Mouse (Mus musculus): Measurements from ENCODE around the gene Gabrg3. TPM values are rescaled to one million over a fixed set of nuclear protein-coding genes. Genes with fewer than 3 reads are reported as not detected.

Gene Gabrg3
- polyA plus RNA-seq, 1 experiment from 2014 or later = 1.2 TPM

DNA sequence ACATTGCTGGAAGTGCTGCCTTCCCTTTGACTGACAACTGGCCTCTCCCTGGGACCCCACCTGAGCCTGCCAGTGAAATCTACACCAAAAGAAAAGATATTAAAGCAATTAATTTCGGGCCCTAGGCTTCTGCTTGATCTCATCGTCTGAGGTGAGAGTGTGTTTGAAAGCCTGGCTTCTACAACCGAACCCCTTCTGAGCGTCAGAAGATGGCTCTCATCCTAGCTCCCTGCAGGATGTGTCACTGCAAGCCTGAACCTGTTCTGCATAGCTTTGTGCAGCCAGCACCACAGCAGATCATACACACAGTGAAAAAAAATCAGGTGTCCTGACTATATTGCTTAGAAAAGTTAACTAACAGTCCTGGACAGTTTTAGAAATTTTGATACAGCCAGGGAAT lies 618.8 kb downstream of the Gabrg3 start:
- ATAC-seq (ENCODE audit: insufficient read depth, low FRiP score, low TSS enrichment) (no peak), DNase-seq (ENCODE audit: low spot score) (no peak)
- H3K36me3 ChIP-seq (ENCODE audit: control insufficient read depth, insufficient read depth, low read length) = no peaks in the 10 kb centered on the region
- H3K4me1 ChIP-seq (ENCODE audit: control insufficient read depth, insufficient read depth, low read length) = no peaks in the 10 kb centered on the region
- no peak overlapping the region for H3K9ac ChIP-seq (ENCODE audit: low read length)
- no peaks in the 10 kb centered on the region for H3K9me3 ChIP-seq (ENCODE audit: control insufficient read depth, low read length)
- no peaks in the 10 kb centered on the region for H3K27me3 ChIP-seq (ENCODE audit: control insufficient read depth, insufficient read depth, low read length)
- H3K4me2 ChIP-seq (ENCODE audit: low read depth) = no peak overlapping the region
- no peak overlapping the region for H3K4me3 ChIP-seq (ENCODE audit: low read depth, low read length)
- WGBS = 82% methylated on average over 4 of the region's 4 CpGs
- no peak overlapping the region for H3K27ac ChIP-seq (ENCODE audit: low read depth, low read length)

DNA sequence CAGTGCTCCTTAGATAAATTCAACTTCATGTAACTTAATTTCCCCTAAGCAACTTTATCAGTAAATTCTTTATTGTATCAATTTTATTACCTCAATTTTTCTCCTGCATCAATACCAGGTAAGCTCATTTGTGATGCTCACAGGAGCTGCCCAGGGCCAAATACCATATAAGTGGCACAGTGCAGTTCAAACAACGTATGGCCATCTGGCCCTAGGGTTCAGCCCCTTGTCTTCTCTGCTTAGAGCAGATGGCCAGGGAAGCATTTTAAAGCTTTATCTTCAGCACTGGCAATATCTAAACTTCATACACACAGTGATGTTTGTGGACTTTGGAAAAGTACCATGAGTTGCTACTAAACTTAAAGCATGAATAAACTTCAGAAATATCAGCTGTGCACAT lies 619.2 kb downstream of the Gabrg3 start:
- no peak overlapping the region for H3K4me3 ChIP-seq (ENCODE audit: low read depth, low read length)
- no peak for ATAC-seq (ENCODE audit: insufficient read depth, low FRiP score, low TSS enrichment)

GRCm38 (mm10) chr7:56765612-56766445 lies 621.2 kb downstream of the Gabrg3 start:
- H3K4me2 ChIP-seq (ENCODE audit: low read depth) = no peak overlapping the region
- no peak for ATAC-seq (ENCODE audit: insufficient read depth, low FRiP score, low TSS enrichment)
- H3K9me3 ChIP-seq (ENCODE audit: control insufficient read depth, low read length) = no peaks in the 10 kb centered on the region
- no peak overlapping the region for H3K27ac ChIP-seq (ENCODE audit: low read depth, low read length)
- WGBS = 83% methylated on average over 10 of the region's 10 CpGs
- no peak for DNase-seq (ENCODE audit: low spot score)
- no peaks in the 10 kb centered on the region for H3K4me1 ChIP-seq (ENCODE audit: control insufficient read depth, insufficient read depth, low read length)
- H3K4me3 ChIP-seq (ENCODE audit: low read depth, low read length) = no peak overlapping the region
- H3K9ac ChIP-seq (ENCODE audit: low read length) = no peak overlapping the region
- no peaks in the 10 kb centered on the region for H3K36me3 ChIP-seq (ENCODE audit: control insufficient read depth, insufficient read depth, low read length)
- H3K27me3 ChIP-seq (ENCODE audit: control insufficient read depth, insufficient read depth, low read length) = no peaks in the 10 kb centered on the region

More for the DNA sequence above, 619.2 kb downstream of the Gabrg3 start:
- no peaks in the 10 kb centered on the region for H3K9me3 ChIP-seq (ENCODE audit: control insufficient read depth, low read length)
- no peak overlapping the region for H3K4me2 ChIP-seq (ENCODE audit: low read depth)
- WGBS = 84% methylated on average over 1 of the region's 1 CpGs
- no peaks in the 10 kb centered on the region for H3K4me1 ChIP-seq (ENCODE audit: control insufficient read depth, insufficient read depth, low read length)
- no peaks in the 10 kb centered on the region for H3K36me3 ChIP-seq (ENCODE audit: control insufficient read depth, insufficient read depth, low read length)
- no peak for DNase-seq (ENCODE audit: low spot score)
- no peak overlapping the region for H3K9ac ChIP-seq (ENCODE audit: low read length)
- no peak overlapping the region for H3K27ac ChIP-seq (ENCODE audit: low read depth, low read length)
- H3K27me3 ChIP-seq (ENCODE audit: control insufficient read depth, insufficient read depth, low read length) = no peaks in the 10 kb centered on the region

GRCm38 (mm10) chr7:56729225-56729624 lies 657.8 kb downstream of the Gabrg3 start:
- Histone ChIP-seq H3K36me3 (ENCODE audit: control insufficient read depth, insufficient read depth, low read length) (no peaks in the 10 kb centered on the region), H3K4me3 (ENCODE audit: low read depth, low read length) (no peak overlapping the region), H3K9me3 (ENCODE audit: control insufficient read depth, low read length) (no peaks in the 10 kb centered on the region), H3K4me1 (ENCODE audit: control insufficient read depth, insufficient read depth, low read length) (no peaks in the 10 kb centered on the region), H3K27me3 (ENCODE audit: control insufficient read depth, insufficient read depth, low read length) (no peaks in the 10 kb centered on the region), H3K27ac (ENCODE audit: low read depth, low read length) (no peak overlapping the region), H3K9ac (ENCODE audit: low read length) (no peak overlapping the region), H3K4me2 (ENCODE audit: low read depth) (no peak overlapping the region)
- WGBS = 90% methylated on average over 6 of the region's 6 CpGs
- ATAC-seq (ENCODE audit: insufficient read depth, low FRiP score, low TSS enrichment) (no peak), DNase-seq (ENCODE audit: low spot score) (no peak)

Other genes starting within 250 kb of the Gabrg3 start
- gene Gabrb3, start 32.5 kb upstream of the Gabrg3 start, polyA plus RNA-seq (2014; fragmentation: Nextera tagmentation; extraction: Ambion mirVana) = 12.6 and 14.2 TPM in 2 replicates
- gene Gabra5, start 122.9 kb upstream of the Gabrg3 start, polyA plus RNA-seq (2014; fragmentation: Nextera tagmentation; extraction: Ambion mirVana) = 0.64 and 1.4 TPM in 2 replicates